Mouse (Mus musculus): Measurements from ENCODE around the gene Tgm1. TPM values are rescaled to one million over a fixed set of nuclear protein-coding genes. Genes with fewer than 3 reads are reported as not detected.
"Not testable (repeated sequence)": the region's sequence is repeated elsewhere in the genome, so short reads cannot be mapped to it uniquely, and the experiment has no call there.

Tgm1 gene
- 2.0 and 2.7 TPM in 2 replicates for polyA plus RNA-seq (2016; fragmentation: Nextera tagmentation; extraction: Ambion mirVana)

GRCm38 (mm10) chr14:55713729-55714122, at the start of gene Tgm1:
Gene Tgm1, minus strand, starts transcription at chr14:55713926.
- no peak; the same call in 1 of the 2 replicates for ATAC-seq (ENCODE audit: insufficient number of reproducible peaks, insufficient read depth, low FRiP score, low TSS enrichment, low read depth)
- H3K27ac ChIP-seq = peak within 1 kb of the TSS; percentile 53; the same call in 1 of the 2 replicates
- H3K4me2 ChIP-seq = peak within 1 kb of the TSS; percentile 53
- H3K27me3 ChIP-seq = peaks cover 31% of the 10 kb centered on the region
- H3K4me1 ChIP-seq (replicated peaks) = peaks cover 9% of the 10 kb centered on the region
- H3K9me3 ChIP-seq = no peaks in the 10 kb centered on the region
- 18% methylated on average over 4 of the region's 4 CpGs for WGBS
- peaks cover 24% of the 10 kb centered on the region for H3K36me3 ChIP-seq
- peak within 1 kb of the TSS; percentile 48 for H3K9ac ChIP-seq (replicated peaks)
- H3K4me3 ChIP-seq (replicated peaks) = peak within 1 kb of the TSS; percentile 25

GRCm38 (mm10) chr14:55763166-55763565, 49.4 kb upstream of the Tgm1 start:
- H3K36me3 ChIP-seq = no peaks in the 10 kb centered on the region
- peak overlapping the region; percentile 95 for H3K4me2 ChIP-seq
- no peak overlapping the region for H3K9ac ChIP-seq (replicated peaks)
- peaks cover 30% of the 10 kb centered on the region for H3K4me1 ChIP-seq (replicated peaks)
- no peaks in the 10 kb centered on the region for H3K9me3 ChIP-seq
- WGBS = 72% methylated on average over 7 of the region's 7 CpGs
- ATAC-seq (ENCODE audit: insufficient number of reproducible peaks, insufficient read depth, low FRiP score, low TSS enrichment, low read depth) = no peak
- H3K27ac ChIP-seq = no peak overlapping the region
- peaks cover 69% of the 10 kb centered on the region for H3K27me3 ChIP-seq
- H3K4me3 ChIP-seq (replicated peaks) = peak overlapping the region; percentile 57; the same call in 1 of the 2 replicates

- peak overlapping the region; percentile 72 for H3K9ac ChIP-seq (replicated peaks)
- H3K27me3 ChIP-seq = peaks cover 59% of the 10 kb centered on the region
- ATAC-seq (ENCODE audit: insufficient number of reproducible peaks, insufficient read depth, low FRiP score, low TSS enrichment, low read depth) = peak; percentile 71
- peak overlapping the region; percentile 59; the same call in 1 of the 2 replicates for H3K27ac ChIP-seq
- no peaks in the 10 kb centered on the region for H3K9me3 ChIP-seq
- peak overlapping the region; percentile 95 for H3K4me2 ChIP-seq
- under 1% methylated on average over 77 of the region's 77 CpGs for WGBS
- peak overlapping the region; percentile 57 for H3K4me3 ChIP-seq (replicated peaks)
- no peaks in the 10 kb centered on the region for H3K36me3 ChIP-seq
- peaks cover 23% of the 10 kb centered on the region for H3K4me1 ChIP-seq (replicated peaks)
Measured at GRCm38 (mm10) chr14:55762001-55762821, 48.5 kb upstream of the Tgm1 start.

GRCm38 (mm10) chr14:55761163-55761562, 47.4 kb upstream of the Tgm1 start, which contains the start of gene Ltb4r2:
Gene Ltb4r2, plus strand, starts transcription at chr14:55761428.
- Histone ChIP-seq H3K27ac (peak within 1 kb of the TSS; percentile 59; the same call in 1 of the 2 replicates), H3K36me3 (peaks cover 7% of the 10 kb centered on the region), H3K4me3 (replicated peaks) (peak within 1 kb of the TSS; percentile 57), H3K9me3 (no peaks in the 10 kb centered on the region), H3K27me3 (peaks cover 51% of the 10 kb centered on the region), H3K4me1 (replicated peaks) (peaks cover 22% of the 10 kb centered on the region), H3K9ac (replicated peaks) (peak within 1 kb of the TSS; percentile 72), H3K4me2 (peak within 1 kb of the TSS; percentile 95)
- ATAC-seq (ENCODE audit: insufficient number of reproducible peaks, insufficient read depth, low FRiP score, low TSS enrichment, low read depth) = no peak
- WGBS = 71% methylated on average over 6 of the region's 6 CpGs

GRCm38 (mm10) chr14:55760156-55760555, 46.4 kb upstream of the Tgm1 start:
- Histone ChIP-seq H3K27me3 (peaks cover 41% of the 10 kb centered on the region), H3K4me2 (peak overlapping the region; percentile 47), H3K36me3 (peaks cover 17% of the 10 kb centered on the region), H3K4me1 (replicated peaks) (peaks cover 22% of the 10 kb centered on the region), H3K4me3 (replicated peaks) (peak overlapping the region; percentile 12; the same call in 1 of the 2 replicates)
- not testable (repeated sequence) for H3K9me3 ChIP-seq; H3K9ac ChIP-seq (replicated peaks); H3K27ac ChIP-seq; ATAC-seq (ENCODE audit: insufficient number of reproducible peaks, insufficient read depth, low FRiP score, low TSS enrichment, low read depth)
- WGBS = 2% methylated on average over 6 of the region's 6 CpGs

- Histone ChIP-seq H3K27me3 (peaks cover 25% of the 10 kb centered on the region), H3K36me3 (peaks cover 35% of the 10 kb centered on the region), H3K4me3 (replicated peaks) (no peak within 1 kb of the TSS), H3K4me2 (peak within 1 kb of the TSS; percentile 27; the same call in 1 of the 2 replicates), H3K4me1 (replicated peaks) (peaks cover 22% of the 10 kb centered on the region), H3K27ac (no peak within 1 kb of the TSS), H3K9me3 (no peaks in the 10 kb centered on the region), H3K9ac (replicated peaks) (no peak within 1 kb of the TSS)
- no peak for ATAC-seq (ENCODE audit: insufficient number of reproducible peaks, insufficient read depth, low FRiP score, low TSS enrichment, low read depth)
- WGBS = 20% methylated on average over 8 of the region's 8 CpGs
Measured at GRCm38 (mm10) chr14:55758363-55758784, 44.6 kb upstream of the Tgm1 start, which contains the start of gene Cideb. Gene Cideb, minus strand, starts transcription at chr14:55758458.

GRCm38 (mm10) chr14:55757566-55757965, 43.8 kb upstream of the Tgm1 start:
- ATAC-seq (ENCODE audit: insufficient number of reproducible peaks, insufficient read depth, low FRiP score, low TSS enrichment, low read depth) = no peak
- H3K4me1 ChIP-seq (replicated peaks) = peaks cover 19% of the 10 kb centered on the region

GRCm38 (mm10) chr14:55747051-55747847, 33.5 kb upstream of the Tgm1 start:
- peaks cover 30% of the 10 kb centered on the region for H3K4me1 ChIP-seq (replicated peaks)
- H3K4me3 ChIP-seq (replicated peaks) = peak overlapping the region; percentile 94; the same call in 1 of the 2 replicates
- WGBS = 92% methylated on average over 10 of the region's 10 CpGs
- no peak overlapping the region for H3K27ac ChIP-seq
- ATAC-seq (ENCODE audit: insufficient number of reproducible peaks, insufficient read depth, low FRiP score, low TSS enrichment, low read depth) = no peak
- peak overlapping the region; percentile 99 for H3K4me2 ChIP-seq
- peak overlapping the region; percentile 83 for H3K9ac ChIP-seq (replicated peaks)
- no peaks in the 10 kb centered on the region for H3K9me3 ChIP-seq
- H3K36me3 ChIP-seq = peaks cover 48% of the 10 kb centered on the region
- H3K27me3 ChIP-seq = no peaks in the 10 kb centered on the region

More at GRCm38 (mm10) chr14:55757566-55757965, 43.8 kb upstream of the Tgm1 start:
- no peaks in the 10 kb centered on the region for H3K9me3 ChIP-seq
- no peak overlapping the region for H3K4me3 ChIP-seq (replicated peaks)
- WGBS = 84% methylated on average over 6 of the region's 6 CpGs
- no peak overlapping the region for H3K27ac ChIP-seq
- no peak overlapping the region for H3K4me2 ChIP-seq
- H3K36me3 ChIP-seq = peaks cover 43% of the 10 kb centered on the region
- H3K27me3 ChIP-seq = peaks cover 17% of the 10 kb centered on the region
- no peak overlapping the region for H3K9ac ChIP-seq (replicated peaks)

- H3K27ac ChIP-seq = no peak overlapping the region
- WGBS = under 1% methylated on average over 31 of the region's 31 CpGs
- peak overlapping the region; percentile 99 for H3K4me2 ChIP-seq
Measured at GRCm38 (mm10) chr14:55745861-55746237, 32.1 kb upstream of the Tgm1 start.

GRCm38 (mm10) chr14:55745180-55745860, 31.6 kb upstream of the Tgm1 start, which contains the start of the genes Dhrs1 and Nop9:
Gene Dhrs1, minus strand, starts transcription at chr14:55745690.
Gene Nop9, plus strand, starts transcription at chr14:55745693.
- H3K4me3 ChIP-seq (replicated peaks) = peak within 1 kb of the TSS; percentile 94
- H3K4me2 ChIP-seq = peak within 1 kb of the TSS; percentile 99
- H3K27ac ChIP-seq = no peak within 1 kb of the TSS
- peak; percentile 75 for ATAC-seq (ENCODE audit: insufficient number of reproducible peaks, insufficient read depth, low FRiP score, low TSS enrichment, low read depth)
- peaks cover 30% of the 10 kb centered on the region for H3K4me1 ChIP-seq (replicated peaks)
- WGBS = 2% methylated on average over 48 of the region's 48 CpGs
- H3K9ac ChIP-seq (replicated peaks) = peak within 1 kb of the TSS; percentile 83
- no peaks in the 10 kb centered on the region for H3K27me3 ChIP-seq
- H3K36me3 ChIP-seq = peaks cover 48% of the 10 kb centered on the region
- H3K9me3 ChIP-seq = no peaks in the 10 kb centered on the region

More at GRCm38 (mm10) chr14:55745861-55746237, 32.1 kb upstream of the Tgm1 start:
- H3K4me3 ChIP-seq (replicated peaks) = peak overlapping the region; percentile 94
- H3K27me3 ChIP-seq = no peaks in the 10 kb centered on the region
- H3K9ac ChIP-seq (replicated peaks) = peak overlapping the region; percentile 83
- no peak for ATAC-seq (ENCODE audit: insufficient number of reproducible peaks, insufficient read depth, low FRiP score, low TSS enrichment, low read depth)
- H3K36me3 ChIP-seq = peaks cover 48% of the 10 kb centered on the region
- no peaks in the 10 kb centered on the region for H3K9me3 ChIP-seq
- H3K4me1 ChIP-seq (replicated peaks) = peaks cover 30% of the 10 kb centered on the region

Measured in limb, embryonic 12.5 days (tissue).